Mouse (Mus musculus): ENCODE measurements around the gene Cadm1.

- TF ChIP-seq EP300 (IDR thresholded peaks at IDR 0.05; ENCODE audit: low read depth) (no peak), CTCF (IDR thresholded peaks at IDR 0.05; ENCODE audit: low read depth) (no peak)
Measured at GRCm38 (mm10) chr9:47710946-47711345, 181.0 kb downstream of the Cadm1 start.
